Mouse (Mus musculus) cerebellum, adult 8-10 months (tissue): ENCODE measurements around the gene Il6ra.
"Not testable (repeated sequence)": the region's sequence is repeated elsewhere in the genome, so short reads cannot be mapped to it uniquely, and the experiment has no call there.

ENCODE experiments used
- DNase-seq: peaks from one replicate; pipeline ENCODE4 v3.0.0; 2022

The Il6ra gene

GRCm38 (mm10) chr3:89875021-89875420 is 38.0 kb downstream of the Il6ra start:
- DNase-seq: no peak

GRCm38 (mm10) chr3:89874076-89874475 is 38.9 kb downstream of the Il6ra start:
- no peak for DNase-seq

- DNase-seq: no peak
These were observed 40.3 kb downstream of the Il6ra start for GRCm38 (mm10) chr3:89872684-89873083.

- no peak for DNase-seq
These were observed 40.8 kb downstream of the Il6ra start for GRCm38 (mm10) chr3:89872209-89872608.

GRCm38 (mm10) chr3:89871339-89871914 is 41.6 kb downstream of the Il6ra start:
- no peak for DNase-seq

GRCm38 (mm10) chr3:89870472-89871271 is 42.3 kb downstream of the Il6ra start:
- no peak for DNase-seq

- no peak for DNase-seq
These were observed 43.4 kb downstream of the Il6ra start for GRCm38 (mm10) chr3:89869556-89869955.

GRCm38 (mm10) chr3:89868956-89869355 is 44.0 kb downstream of the Il6ra start:
- no peak for DNase-seq

GRCm38 (mm10) chr3:89868357-89868756 is 44.6 kb downstream of the Il6ra start:
- DNase-seq: no peak

- no peak for DNase-seq
These were observed 45.3 kb downstream of the Il6ra start for GRCm38 (mm10) chr3:89867651-89868050.

- DNase-seq: no peak
These were observed 47.2 kb downstream of the Il6ra start for GRCm38 (mm10) chr3:89865764-89866163.

- DNase-seq: no peak
These were observed 48.0 kb downstream of the Il6ra start for GRCm38 (mm10) chr3:89865020-89865419.

GRCm38 (mm10) chr3:89863716-89864509 is 49.1 kb downstream of the Il6ra start:
- DNase-seq: no peak

GRCm38 (mm10) chr3:89863276-89863675 is 49.7 kb downstream of the Il6ra start:
- DNase-seq: not testable (repeated sequence)

- no peak for DNase-seq
These were observed 50.7 kb downstream of the Il6ra start for GRCm38 (mm10) chr3:89862182-89862761.

GRCm38 (mm10) chr3:89861070-89861469 is 51.9 kb downstream of the Il6ra start:
- DNase-seq: no peak

GRCm38 (mm10) chr3:89860343-89860742 is 52.7 kb downstream of the Il6ra start:
- DNase-seq: no peak

GRCm38 (mm10) chr3:89859936-89860335 is 53.1 kb downstream of the Il6ra start:
- no peak for DNase-seq

- no peak for DNase-seq
These were observed 54.1 kb downstream of the Il6ra start for GRCm38 (mm10) chr3:89858888-89859287.

- DNase-seq: peak; percentile 28
These were observed 54.9 kb downstream of the Il6ra start for GRCm38 (mm10) chr3:89858123-89858522.

- DNase-seq: no peak
These were observed 55.6 kb downstream of the Il6ra start for GRCm38 (mm10) chr3:89857353-89857752.

GRCm38 (mm10) chr3:89853752-89854151 is 59.2 kb downstream of the Il6ra start:
- no peak for DNase-seq

GRCm38 (mm10) chr3:89848083-89848482 is 64.9 kb downstream of the Il6ra start:
- no peak for DNase-seq
